14 mouse cellular contexts compared by ENCODE assay signal in genomic region chr3:68267905-68268304, GRCm38 (mm10).
"Had no signal": no experiment of that assay in that cellular context is flagged by ENCODE, and none has a peak within 500 bp of the region (broad histone marks: within the 10 kb centered on the region; RNA-seq: fewer than 3 reads in every experiment).

No protein-coding gene starts in this region.

- DNase-seq: gastrocnemius, adult 2 months; gastrocnemius, postnatal 10 days; gastrocnemius, postnatal 25 days; heart, adult 18-20 months; heart, postnatal 10 days; heart, postnatal 4 days; kidney, adult 18-20 months; kidney, adult 8-10 months; kidney, postnatal 10 days; kidney, postnatal 25 days; kidney, postnatal 4 days; liver; liver, embryonic 13.5 days; liver, postnatal 0 days had no signal
